Mouse (Mus musculus) thymus, adult 18-20 months (tissue): Measurements from ENCODE around the gene Cfap45.

Source experiments
- DNase-seq, 2 experiments: peaks; one replicate each; pipeline ENCODE4 v3.0.0; 2022; ENCODE audit warnings: mixed read lengths in 2 of 2

Gene Cfap45

GRCm38 (mm10) chr1:172497428-172497827, 23.2 kb upstream of the Cfap45 start:
- DNase-seq = no peak

DNA sequence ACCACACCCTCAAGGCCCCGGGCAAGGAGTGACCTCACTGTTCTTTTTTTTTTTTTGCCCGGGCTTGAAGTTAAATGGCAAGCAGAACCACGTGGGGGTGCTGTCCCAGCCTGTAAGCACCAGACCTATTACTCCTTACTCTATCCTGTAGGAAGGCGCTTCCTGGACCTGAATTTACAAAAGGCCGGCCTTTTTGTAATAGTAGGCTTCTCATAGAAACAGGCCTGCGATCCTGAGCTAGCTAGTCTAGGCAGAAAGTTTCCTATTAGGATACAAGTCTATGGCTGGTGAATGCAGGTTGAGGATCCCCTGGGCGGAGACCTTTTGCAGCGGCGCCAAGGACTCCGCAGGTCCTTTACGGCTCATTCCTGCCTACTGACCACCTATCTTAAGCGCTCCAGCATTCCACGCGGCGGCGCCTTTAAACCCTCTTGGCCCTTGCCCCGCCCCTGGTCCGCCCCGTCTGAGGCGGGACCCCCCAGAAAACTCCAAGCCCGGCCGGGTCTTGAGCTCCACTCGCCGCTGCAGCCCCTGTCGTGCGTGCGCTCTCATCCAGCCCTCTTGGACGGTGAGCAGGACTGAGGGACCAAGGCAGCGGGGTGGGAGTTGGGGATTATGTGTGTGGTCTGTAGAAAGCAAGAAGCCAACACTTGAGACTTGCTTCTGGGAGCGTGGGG, 20.7 kb upstream of the Cfap45 start, which contains the start of gene Tagln2:
Gene Tagln2, plus strand, starts transcription at position 283 of the 677 bp plus-strand sequence.
- peak; percentile 61 to 63 for DNase-seq

GRCm38 (mm10) chr1:172500451-172501370, 19.9 kb upstream of the Cfap45 start:
- DNase-seq = no peak

DNA sequence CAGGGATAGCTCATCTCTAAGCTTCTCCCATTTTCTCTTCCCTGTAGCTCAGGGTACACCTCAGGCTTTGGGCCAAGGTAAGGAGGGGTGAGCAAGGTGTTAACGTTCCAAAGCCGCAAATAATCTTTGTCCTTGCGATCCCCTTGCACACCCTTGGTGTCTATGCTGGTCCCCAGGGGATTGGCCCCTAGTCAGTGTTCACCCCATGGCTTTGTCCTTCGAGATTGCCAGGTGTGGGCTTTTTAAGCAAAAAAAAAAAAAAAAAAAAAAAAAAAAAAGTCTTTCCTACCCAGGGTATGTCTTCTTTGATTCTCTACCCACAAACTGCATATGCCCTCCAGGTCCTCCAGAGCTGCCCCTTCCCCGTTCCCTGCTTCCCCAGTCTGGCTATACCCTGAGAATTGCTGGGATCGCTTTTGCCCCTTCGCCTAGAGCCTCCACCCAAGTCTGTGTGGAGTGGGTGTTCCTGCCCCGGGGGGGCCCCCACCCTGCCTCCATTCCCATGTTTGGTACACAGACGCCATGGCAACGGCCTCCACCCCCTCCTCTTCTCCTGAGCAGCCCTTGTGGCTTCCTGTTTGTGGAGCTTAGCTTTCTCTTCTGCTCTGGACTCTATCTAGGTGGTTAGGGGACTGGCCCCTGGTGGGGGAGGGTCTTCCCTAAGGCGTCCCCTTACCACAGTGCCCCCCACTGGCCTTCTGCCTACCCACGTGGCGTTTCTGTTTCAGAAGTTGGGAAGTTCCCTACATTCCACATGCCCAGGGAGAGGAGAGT, 19.0 kb upstream of the Cfap45 start:
- DNase-seq = peak; percentile 74 to 80

- no peak for DNase-seq
Measured at GRCm38 (mm10) chr1:172502145-172503110, 18.2 kb upstream of the Cfap45 start.

DNA sequence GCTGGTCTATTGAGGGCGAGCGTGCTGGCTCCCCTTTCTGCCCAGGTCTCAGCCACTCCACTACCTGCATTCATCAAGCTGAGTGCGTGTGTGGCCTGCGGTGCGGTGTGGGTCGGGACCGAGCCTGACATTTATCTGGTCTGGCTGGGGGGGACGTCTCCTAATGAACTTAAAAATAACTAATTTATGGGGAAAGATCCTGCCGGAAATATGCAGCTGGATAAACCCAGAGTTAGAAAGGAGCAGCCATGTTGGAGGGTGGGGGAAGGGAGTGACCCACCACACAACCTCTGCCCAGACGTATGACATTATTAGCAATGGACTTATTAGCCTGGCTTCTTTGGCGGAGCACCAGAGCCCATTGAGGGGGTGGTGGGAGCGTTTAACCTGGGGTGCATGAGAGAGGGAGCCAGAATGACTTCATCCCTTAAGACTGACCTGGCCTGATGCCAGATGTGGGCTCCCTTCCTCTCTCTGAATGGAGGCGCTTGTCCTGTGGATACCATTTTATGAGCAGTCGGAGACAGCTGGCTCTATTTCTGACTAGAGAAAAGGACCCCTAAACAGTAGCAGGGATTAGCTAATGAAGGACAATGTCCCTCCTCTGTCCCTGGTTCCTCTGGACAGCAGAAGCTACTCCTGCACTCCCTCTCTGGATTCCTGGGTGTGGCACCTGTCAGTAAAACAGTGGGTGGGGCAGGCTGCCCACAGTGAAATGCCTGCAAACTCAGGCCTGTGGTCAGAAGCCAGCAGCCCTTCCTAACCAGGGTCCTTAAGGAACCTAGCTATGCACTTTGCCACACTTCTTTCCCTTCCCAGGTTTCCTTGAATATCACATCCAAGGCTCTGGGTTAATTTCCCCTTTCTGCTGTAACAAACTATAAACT, 17.2 kb upstream of the Cfap45 start:
- no peak for DNase-seq

GRCm38 (mm10) chr1:172504756-172505155, 15.8 kb upstream of the Cfap45 start:
- no peak for DNase-seq

DNA sequence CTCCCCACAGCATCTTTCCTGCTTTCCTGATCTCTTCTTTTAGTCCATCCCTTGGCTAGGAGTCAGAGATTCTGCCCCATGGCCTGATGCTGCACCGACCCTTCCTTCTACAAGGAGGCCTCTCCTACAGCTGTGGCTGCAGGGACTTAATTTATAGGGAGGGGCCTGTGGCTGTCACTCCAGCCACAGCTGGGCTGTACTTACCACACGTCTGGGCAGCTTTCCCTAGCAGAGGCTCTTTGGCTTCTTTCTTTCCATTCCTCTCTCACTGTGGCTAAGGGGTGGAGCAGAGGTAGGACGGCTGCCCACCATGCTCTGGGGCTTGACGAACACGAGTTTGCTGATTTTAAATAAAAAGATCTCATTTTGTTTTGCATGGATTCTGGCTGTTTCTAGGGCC, 13.6 kb upstream of the Cfap45 start:
- no peak for DNase-seq

DNA sequence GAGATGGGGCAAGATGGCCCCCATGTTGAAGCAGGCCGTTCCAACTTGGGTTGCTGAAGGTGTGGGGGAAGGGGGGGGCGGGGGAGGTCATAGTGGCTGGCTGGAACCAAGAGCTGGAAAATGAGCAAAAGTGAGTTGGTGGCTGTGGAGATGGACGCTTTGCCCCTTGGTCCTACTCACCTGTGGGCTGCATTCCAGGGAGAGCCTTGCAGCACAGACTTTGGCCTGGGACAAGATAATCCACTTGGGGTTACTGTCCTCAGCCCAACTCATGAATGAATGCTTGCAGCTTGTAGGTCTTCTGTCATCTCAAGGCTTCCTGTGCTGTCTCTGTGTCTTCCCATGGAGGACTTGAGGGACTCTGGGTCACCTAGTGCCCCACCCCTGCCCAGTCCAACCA, 12.9 kb upstream of the Cfap45 start:
- DNase-seq = no peak

- no peak for DNase-seq
Measured at GRCm38 (mm10) chr1:172508172-172508571, 12.4 kb upstream of the Cfap45 start.

DNA sequence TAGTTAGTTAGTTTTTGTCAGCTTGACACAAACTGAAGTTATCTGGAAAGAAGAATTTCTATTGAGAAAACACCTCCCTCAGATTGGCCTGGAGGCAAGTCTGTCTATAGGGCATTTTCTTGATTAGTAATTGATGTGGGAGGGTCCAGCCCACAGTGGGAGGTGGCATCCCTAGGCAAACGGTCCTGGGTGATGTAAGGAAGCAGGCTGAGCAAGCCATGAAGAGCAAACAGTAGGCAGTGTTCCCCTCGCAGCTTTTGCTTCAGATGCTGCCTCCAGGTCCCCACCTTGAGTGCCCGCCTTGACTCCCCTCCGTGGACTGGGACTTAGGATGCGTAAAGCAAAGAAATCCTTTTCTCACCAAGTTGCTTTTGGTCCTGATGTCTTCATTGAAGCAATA, 11.4 kb upstream of the Cfap45 start:
- no peak for DNase-seq

DNA sequence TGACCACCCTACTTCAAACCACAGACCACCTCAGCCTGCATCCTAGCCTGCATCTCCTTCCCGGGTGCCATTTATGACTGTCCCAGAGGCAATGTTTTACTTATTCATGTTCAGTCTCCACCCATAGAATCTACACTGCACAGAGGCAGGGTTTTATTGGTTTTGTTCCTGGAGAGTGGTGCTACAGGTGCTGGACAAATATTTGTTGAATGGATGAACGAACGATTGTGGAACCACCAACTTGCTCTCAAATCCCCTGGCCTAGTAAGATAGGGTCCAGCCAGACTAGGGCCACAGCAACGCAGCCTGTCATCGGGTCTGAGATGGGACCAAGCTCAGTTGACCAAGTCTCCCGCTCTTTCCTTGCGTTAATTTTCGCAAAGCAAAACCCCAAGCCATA, 10.6 kb upstream of the Cfap45 start:
- DNase-seq = no peak

DNA sequence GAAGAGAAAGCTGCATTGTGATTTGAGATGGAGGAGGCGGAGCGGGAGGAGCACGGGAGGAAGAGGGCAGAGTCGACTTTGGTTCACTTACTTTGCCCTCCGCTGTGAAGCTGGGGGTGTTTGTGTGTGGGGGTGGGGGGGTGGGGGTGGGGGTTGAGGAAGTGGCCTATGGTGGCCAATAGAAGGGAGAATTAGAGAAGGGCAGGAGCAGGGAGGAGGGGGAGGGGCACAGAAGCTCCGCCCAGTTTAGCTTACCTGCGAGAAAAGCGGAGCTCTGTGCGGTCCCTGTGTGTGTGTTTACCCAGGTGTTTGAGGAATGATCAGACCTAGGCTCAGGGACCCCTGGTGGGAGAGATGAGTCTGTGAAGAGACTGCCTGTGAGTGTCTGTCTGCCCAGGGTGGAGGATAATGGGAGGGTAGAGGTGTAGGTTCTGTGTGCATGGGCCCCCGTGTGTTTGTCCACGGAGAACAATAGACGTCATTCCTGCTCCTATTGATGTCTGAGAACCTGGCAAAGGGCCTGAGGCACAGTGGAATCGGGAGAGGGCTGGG, 10.1 kb upstream of the Cfap45 start:
- DNase-seq = no peak

GRCm38 (mm10) chr1:172512962-172513361, 7.6 kb upstream of the Cfap45 start:
- peak; percentile 74 to 79 for DNase-seq

DNA sequence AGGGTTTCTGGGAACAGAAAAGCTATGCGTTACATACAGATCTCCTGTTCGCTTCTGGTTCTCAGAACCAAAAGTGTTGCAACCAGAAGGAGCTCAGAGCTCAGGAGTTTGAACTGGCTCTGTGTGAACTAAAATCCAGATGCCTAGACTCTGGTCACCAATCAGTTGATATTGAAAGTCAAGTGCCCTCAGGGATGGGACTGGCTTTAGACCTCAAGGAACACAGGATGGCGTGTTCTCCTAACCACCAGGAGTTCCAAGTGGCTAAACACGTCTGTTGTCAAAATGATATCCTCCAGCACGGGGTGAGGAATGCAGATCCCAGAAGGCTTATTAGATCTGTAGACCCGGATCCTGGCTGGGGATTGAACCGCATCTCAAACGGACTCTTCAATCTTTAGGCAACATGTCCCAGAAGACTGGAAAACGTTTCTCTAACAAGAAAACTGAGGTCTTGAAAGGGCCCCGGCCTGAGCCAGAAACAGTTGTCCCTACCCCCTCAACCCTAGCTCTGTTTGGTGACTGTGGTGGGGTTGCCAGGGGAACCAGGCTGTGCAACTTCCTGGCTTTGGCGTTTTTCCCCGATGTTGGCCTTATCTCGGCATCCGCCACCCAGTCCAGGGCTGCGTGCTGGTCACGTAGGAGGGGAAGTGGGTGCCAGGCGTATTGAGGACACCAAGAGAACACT, 6.9 kb upstream of the Cfap45 start:
- peak; percentile 70 to 79 for DNase-seq

DNA sequence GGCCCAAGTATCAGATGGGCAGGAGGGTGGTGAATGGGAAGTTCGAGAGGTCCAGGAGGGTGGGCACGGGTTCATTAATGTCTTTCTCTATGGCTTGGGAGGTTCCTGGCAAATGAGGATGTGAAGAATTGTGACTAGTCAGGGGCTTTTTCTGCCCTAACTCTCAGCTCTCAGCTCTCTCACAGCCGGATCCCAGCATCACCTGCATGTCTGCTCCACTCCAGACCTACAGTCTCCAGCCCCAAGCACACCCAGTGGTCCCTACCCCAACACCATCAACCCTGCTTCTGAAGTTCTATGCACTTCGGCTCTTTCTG, 6.4 kb upstream of the Cfap45 start:
- no peak for DNase-seq

- DNase-seq = no peak
Measured at GRCm38 (mm10) chr1:172514551-172515268, 5.9 kb upstream of the Cfap45 start.

GRCm38 (mm10) chr1:172515396-172515795, 5.2 kb upstream of the Cfap45 start:
- DNase-seq = no peak

DNA sequence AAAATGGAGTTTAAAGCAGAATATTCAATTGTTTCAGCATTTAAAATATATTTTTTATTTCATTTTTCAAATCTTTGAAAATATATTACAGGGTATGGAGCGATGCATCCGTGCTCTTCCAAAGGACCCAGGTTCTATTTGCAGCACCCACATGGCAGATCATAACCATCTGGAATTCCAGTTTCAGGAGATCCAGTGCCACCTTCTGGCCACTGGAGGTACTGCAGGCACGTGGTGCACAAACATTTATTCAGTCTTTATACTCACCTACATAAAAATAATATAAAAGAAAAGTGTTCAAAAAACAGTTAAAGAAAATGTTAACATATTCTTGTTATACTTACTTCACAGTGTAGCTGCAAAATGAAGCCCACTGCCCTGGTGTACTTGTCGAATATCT, 2.6 kb upstream of the Cfap45 start:
- DNase-seq = no peak

GRCm38 (mm10) chr1:172519644-172520043, 957 bp upstream of the Cfap45 start:
- DNase-seq = no peak
